Mouse (Mus musculus) cerebellum, postnatal 10 days (tissue): ENCODE measurements around the gene Unkl.
A peak's percentile ranks its signal among the peaks of the same experiment; 100 is the strongest.

ENCODE experiments used
- DNase-seq, 2 experiments: peaks; one replicate each; pipeline ENCODE4 v3.0.0; 2021; ENCODE audit warnings: mixed read lengths in 2 of 2

Gene Unkl

DNA sequence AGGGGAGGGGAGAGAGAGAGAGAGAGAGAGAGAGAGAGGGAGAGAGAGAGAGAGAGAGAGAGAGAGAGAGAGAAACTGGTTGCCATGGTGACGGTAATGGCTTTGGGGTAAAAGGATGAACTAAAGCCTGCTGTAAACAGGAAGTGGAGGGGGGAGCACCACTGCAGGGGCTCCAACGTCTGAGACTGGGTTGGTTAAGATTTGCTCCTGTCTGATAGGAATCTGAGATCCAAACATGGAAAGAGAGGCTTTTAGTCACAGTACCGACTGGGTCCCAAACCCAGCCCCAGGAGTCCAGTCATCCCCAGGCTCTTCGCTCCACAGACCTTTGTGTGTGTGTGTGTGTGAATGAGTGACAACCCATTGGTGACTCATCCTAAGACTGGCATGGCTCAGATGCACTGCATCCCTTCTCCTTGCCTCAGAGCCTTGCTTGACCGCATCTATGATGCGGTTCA lies 69.6 kb downstream of the Unkl start:
- no peak for DNase-seq

DNA sequence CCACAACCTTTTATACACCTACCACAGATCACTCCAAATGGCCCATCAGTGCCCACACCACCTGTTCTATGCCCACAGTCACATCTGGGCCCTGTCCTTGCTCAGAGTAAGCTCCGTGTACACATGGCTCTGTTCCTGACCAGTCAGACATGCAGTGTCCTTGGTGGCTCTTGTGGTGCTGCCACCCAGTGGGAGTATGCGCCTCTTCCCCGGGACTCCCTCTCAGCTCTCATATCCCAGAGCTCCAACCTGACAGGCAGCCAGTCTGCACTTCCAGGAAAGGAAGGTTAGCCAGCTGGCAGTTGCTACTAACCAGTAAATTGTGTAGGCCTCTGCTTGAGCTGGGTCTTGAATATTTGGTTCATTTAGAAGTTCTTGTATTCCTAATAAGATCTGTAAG lies 76.3 kb downstream of the Unkl start:
- DNase-seq: no peak

DNA sequence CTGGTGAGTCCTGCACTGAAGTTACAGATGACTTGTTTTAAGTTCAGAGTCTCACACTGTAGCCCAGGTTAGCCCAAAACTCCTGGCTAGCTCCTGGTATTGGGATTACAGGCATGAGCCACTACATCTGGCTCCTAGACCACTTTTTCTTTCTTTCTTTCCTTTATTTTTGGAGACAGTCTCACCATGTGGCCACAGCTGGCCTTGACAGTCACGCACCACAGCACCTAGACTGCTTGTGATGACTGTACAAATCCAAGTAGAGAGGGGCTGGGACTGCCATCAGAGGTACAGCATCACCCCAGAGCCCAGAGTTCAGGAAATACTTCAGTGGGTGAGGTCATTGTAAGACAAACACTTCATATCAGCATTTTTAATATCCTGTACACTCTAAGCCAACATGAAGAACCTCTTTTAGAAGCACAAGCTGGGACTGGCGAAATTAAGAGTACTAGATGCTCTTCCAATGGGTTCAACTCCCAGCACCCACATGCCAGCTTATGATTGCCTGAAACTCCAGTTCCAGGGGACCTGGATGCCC lies 82.7 kb downstream of the Unkl start:
- DNase-seq: no peak

DNA sequence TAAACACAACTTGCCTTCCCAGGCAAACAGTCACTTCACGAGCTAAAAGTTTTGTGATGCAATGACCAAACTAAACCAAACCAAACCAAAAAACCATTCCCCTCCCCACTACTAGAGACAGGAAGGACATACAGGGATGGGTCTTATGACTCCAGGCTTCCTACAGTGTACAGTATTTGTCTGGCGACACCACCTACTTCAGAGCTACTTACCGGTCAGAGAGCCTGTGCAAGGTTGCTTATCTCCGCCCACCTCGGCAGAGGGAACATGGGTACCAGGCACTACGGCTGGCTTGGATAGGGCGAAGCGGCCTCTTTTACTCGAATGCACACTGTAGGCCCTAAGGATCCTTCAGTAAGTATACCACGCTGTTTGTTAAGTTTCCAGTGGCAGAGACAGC lies 84.1 kb downstream of the Unkl start:
- DNase-seq: no peak

DNA sequence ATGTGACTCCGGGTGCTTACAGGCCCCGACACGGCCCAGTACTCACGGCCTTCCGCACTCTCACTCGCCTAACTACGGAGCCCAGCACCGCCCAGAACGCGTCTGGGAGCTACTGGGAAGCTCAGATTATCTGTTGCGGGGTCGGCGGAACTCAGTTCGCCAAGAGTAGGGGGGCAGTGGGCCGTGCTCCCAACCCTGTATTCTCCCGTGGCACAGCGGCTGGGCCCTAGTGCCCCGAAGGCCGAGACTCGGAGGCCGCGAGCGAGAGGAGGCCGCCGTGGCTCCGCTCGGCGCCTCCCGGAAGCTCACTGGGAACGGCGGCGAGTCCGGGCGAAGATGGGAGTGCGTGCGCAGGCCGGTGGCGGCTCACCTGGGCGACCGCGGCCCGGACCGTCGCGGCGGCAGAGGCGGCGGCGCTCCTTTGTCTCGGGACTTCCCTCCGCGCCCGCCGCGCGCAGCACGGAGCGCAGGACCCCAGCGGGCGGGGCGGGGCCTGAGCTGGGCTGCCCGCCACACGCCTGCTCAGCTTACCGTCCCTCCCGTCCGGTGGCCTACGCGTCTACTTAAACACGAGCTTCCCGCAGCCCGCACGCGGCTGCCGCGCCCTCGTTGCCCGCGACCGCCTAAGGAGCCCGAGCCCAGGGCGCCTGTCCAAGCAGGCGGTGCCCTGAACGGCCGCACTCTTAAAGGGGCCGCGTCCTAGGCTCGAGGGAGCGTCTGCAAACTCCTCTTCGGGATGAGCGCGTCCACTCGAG lies 84.9 kb downstream of the Unkl start:
- peak; percentile 91 to 92 for DNase-seq

DNA sequence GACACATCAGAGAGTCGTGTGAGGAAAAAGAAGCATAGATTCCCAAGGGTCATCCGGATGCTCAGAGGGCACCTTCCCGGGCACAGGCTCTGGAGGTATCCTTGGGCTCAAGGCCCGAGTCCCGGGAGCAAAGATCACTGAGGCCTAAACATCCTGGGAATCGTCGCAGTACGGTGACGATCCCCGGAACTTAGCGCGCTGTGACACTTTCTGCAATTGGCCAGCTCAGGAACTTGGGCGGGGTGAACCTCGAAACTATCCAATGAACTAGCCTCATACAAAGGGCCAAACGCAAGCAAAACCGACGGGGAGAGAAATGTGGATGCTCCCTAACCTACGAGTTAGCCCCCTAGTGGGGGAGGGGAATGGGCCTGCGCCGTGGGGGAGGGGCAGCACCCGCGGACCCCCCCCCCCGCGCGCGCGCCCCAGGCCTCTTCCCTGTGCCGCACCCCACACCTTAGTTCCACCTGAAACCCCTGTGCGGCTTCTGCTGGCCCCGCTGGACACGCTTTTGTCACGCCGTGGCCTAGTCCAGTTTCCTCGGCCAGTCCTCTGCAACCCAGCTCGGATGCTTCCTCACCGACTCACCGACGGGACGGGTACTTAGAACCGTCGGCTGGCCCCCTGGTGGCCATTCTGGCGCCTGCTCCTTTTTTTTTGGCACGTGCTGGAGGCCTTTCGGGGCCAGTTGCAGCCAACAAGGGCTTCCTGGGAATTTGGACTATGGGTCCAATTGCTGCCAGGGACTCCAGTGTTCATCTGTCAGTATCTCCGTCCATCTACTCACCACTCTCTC lies 85.7 kb downstream of the Unkl start:
- peak; percentile 94 to 96 for DNase-seq

DNA sequence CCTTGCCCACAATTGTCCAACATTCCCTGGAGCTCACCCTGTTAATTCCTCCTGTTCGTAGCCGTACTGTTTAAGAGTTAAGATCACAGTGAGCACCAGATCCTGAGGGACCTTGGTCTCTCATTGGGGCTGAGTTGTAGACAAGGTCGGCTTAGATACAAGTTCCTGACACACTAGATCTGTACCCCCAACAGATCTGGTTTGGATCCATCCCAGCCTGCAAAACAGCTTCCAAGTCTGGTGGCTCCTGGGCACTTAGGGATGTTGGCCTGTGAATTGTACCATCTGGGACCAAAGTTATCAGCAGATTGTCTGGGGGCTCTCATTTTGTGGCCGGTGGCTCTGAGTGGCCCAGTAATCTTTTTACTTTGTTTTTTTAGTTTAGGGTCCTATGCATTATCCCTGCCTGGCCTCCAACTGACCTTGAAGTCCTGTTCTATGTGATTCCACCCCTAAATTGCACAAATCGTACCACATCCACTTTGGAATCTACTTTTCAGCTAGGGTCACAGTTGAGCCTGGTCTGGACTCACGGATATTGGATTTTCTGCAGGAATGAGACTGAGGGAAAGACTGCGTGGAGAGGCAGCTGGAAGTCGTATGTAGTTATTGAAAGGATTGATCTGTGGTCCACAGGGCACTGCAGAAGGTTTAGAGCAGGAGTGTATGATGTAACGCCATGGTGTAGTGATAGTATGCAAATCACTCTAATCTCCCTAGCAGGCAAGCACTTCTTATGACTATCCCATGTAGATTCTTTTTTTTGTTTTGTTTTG lies 86.6 kb downstream of the Unkl start, which contains the start of gene Ube2i:
Gene Ube2i (minus strand): TSS at position 52 of the 776 bp plus-strand sequence.
- peak; percentile 79 to 81 for DNase-seq

DNA sequence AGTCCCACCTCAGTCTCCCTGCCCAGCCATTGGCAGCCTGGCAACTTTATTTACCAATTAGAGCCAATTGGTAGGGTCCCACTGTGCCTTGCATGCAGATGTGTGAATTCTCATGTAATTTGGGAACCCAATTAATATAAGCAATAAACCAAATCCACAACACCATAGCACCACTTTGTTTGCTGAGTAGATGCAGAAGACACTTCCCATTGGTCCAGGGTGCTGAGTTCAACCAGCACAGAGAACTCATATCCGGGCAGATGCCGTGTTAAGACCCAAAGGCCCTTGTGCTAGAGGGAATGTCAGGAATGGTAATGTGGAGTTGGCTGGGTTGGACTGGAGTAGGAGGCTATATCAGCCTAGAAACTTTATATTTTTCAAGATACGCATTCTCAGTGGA lies 87.6 kb downstream of the Unkl start:
- DNase-seq: no peak

DNA sequence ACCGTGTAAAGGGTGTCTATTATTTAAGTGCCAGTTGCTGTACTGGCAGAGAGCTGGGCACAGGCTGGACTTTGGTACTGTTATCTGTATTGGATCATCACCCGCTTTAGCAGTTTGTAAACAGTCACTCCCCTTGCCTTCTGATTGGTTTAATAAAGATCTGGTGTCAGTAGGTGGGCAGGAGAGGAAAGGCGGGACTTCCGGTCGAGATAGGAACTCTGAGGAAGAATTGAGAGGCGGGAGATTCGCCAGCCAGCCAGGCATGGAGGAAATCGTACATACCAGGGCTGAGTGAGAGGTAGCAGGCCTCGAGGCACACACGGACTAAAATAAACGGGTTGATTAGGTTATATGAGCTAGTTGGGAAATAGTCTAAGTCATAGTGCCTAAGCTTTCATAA lies 93.9 kb downstream of the Unkl start:
- peak in 1 of 2 experiments; percentile 51 for DNase-seq
